Mouse (Mus musculus) hindbrain, embryonic 14.5 days (tissue): Measurements from ENCODE around the gene Rfxank. TPM values are rescaled to one million over a fixed set of nuclear protein-coding genes. Genes with fewer than 3 reads are reported as not detected.

Source experiments
- microRNA-seq: library from miRNA; unstranded; fragments of <30 nt; microRNA quantifications from one replicate; pipeline ENCODE4, GENCODE M21; 2016
- polyA plus RNA-seq: library from polyadenylated mRNA; unstranded; fragments of >200 nt; fragmentation: Nextera tagmentation; extraction: Ambion mirVana; gene quantifications from 2 replicates; pipeline ENCODE4 v1.2.1, GENCODE M21; 2014

Gene Rfxank
- polyA plus RNA-seq, 1 experiment from 2014 or later: 8.2 TPM

Small RNAs within 50 kb of the gene (microRNA-seq; reads per million reads assigned to microRNA genes)
- gene Mir7066: 4.5 reads per million, percentile 20 among the genes with 10 or more reads in this experiment

Other genes starting within 250 kb of the Rfxank start
- 4.6 and 4.7 TPM in 2 replicates for gene Tssk6, start 237.0 kb downstream of the Rfxank start, polyA plus RNA-seq
- gene Ndufa13, start 236.6 kb downstream of the Rfxank start, polyA plus RNA-seq: 201 and 213 TPM in 2 replicates
- gene Yjefn3, start 236.4 kb downstream of the Rfxank start, polyA plus RNA-seq: 11.0 and 12.3 TPM in 2 replicates
- gene Gatad2a, start 142.8 kb downstream of the Rfxank start, polyA plus RNA-seq: 26.4 and 26.5 TPM in 2 replicates
- 69.3 and 69.4 TPM in 2 replicates for gene Mau2, start 96.4 kb downstream of the Rfxank start, polyA plus RNA-seq
- gene Sugp1, start 96.3 kb downstream of the Rfxank start, polyA plus RNA-seq: 40.3 and 44.8 TPM in 2 replicates
- gene Tm6sf2, start 66.2 kb downstream of the Rfxank start, polyA plus RNA-seq: 1.0 and 1.9 TPM in 2 replicates
- 0.80 and 1.1 TPM in 2 replicates for gene Hapln4, start 55.7 kb downstream of the Rfxank start, polyA plus RNA-seq
- 141 and 152 TPM in 2 replicates for gene Ncan, start 18.3 kb downstream of the Rfxank start, polyA plus RNA-seq
- gene Nr2c2ap, start 7.8 kb downstream of the Rfxank start, polyA plus RNA-seq: 29.1 and 29.5 TPM in 2 replicates
- gene Borcs8, start 345 bp upstream of the Rfxank start, polyA plus RNA-seq: 62.1 and 62.7 TPM in 2 replicates
- 0.73 and 0.83 TPM in 2 replicates for gene Mef2b, start 557 bp upstream of the Rfxank start, polyA plus RNA-seq
- 37.4 and 39.9 TPM in 2 replicates for gene Tmem161a, start 33.2 kb upstream of the Rfxank start, polyA plus RNA-seq
- 6.5 and 6.9 TPM in 2 replicates for gene Slc25a42, start 73.2 kb upstream of the Rfxank start, polyA plus RNA-seq
- gene Sugp2, start 95.1 kb upstream of the Rfxank start, polyA plus RNA-seq: 77.8 and 78.8 TPM in 2 replicates
- 97.6 and 102 TPM in 2 replicates for gene Armc6, start 95.3 kb upstream of the Rfxank start, polyA plus RNA-seq
- 23.5 and 25.1 TPM in 2 replicates for gene Homer3, start 143.7 kb upstream of the Rfxank start, polyA plus RNA-seq
- gene Ddx49, start 163.3 kb upstream of the Rfxank start, polyA plus RNA-seq: 41.8 and 42.5 TPM in 2 replicates
- 256 and 288 TPM in 2 replicates for gene Cope, start 163.4 kb upstream of the Rfxank start, polyA plus RNA-seq
- 42.9 TPM in 2 replicates for gene Cers1, start 176.6 kb upstream of the Rfxank start, polyA plus RNA-seq
- 0.23 and 3.2 TPM in 2 replicates for gene Gdf1, start 190.7 kb upstream of the Rfxank start, polyA plus RNA-seq
- 17.3 and 17.9 TPM in 2 replicates for gene Upf1, start 214.1 kb upstream of the Rfxank start, polyA plus RNA-seq
- 0.10 and 0.27 TPM in 2 replicates for gene Comp, start 234.4 kb upstream of the Rfxank start, polyA plus RNA-seq